7 mouse cellular contexts compared by ENCODE assay signal in genomic region chr3:122620285-122620931, GRCm38 (mm10). TPM values are rescaled to one million over a fixed set of nuclear protein-coding genes. Genes with fewer than 3 reads are reported as not detected.
DNase-seq lines count a peak whose midpoint lies in the region; ATAC-seq lines count a peak whose summit lies in the region.

No protein-coding gene starts in this region.

- H3K4me2 ChIP-seq in stomach, embryonic 14.5 days (replicated peaks; ENCODE audit: low read depth, low read length), result peak overlapping the region; percentile 82

- DNase-seq in T-cell, adult 2 months (ENCODE audit: low spot score), result peak; percentile 9
- DNase-seq in cerebellum, postnatal 25 days, result peak; percentile 34 to 35
- peak; percentile 97 for DNase-seq in heart, adult 11 months
- DNase-seq in kidney, adult 11 months, result peak; percentile 80
- peak; percentile 54 to 57 for DNase-seq in left cerebral cortex, postnatal 36 days (ENCODE audit: low spot score in 2 of 2)
- DNase-seq in midbrain, embryonic 10.5 days (ENCODE audit: low spot score), result peak; percentile 43

- under 1% methylated on average over 21 of the region's 21 CpGs for WGBS in midbrain, embryonic 10.5 days
- under 1% methylated on average over 21 of the region's 21 CpGs for WGBS in stomach, embryonic 14.5 days

- 0 out of 2 replicates have a peak, but pooled peaks cover 6% of the 10 kb centered on the region for H3K27me3 ChIP-seq in midbrain, embryonic 10.5 days (ENCODE audit: low read depth, poor library complexity, severe bottlenecking)
- H3K27me3 ChIP-seq in stomach, embryonic 14.5 days (ENCODE audit: control insufficient read depth, insufficient read depth, low read length), result no peaks in the 10 kb centered on the region

- peak overlapping the region; percentile 99 for H3K9ac ChIP-seq in stomach, embryonic 14.5 days (replicated peaks; ENCODE audit: low read depth, low read length)

- peak overlapping the region; percentile 94 for H3K4me3 ChIP-seq in midbrain, embryonic 10.5 days
- peak overlapping the region; percentile 95 for H3K4me3 ChIP-seq in stomach, embryonic 14.5 days (ENCODE audit: low read depth, low read length)

- intact Hi-C loops in left cerebral cortex, postnatal 36 days (cut with DNase I), result no loop called here

- H3K9me3 ChIP-seq in midbrain, embryonic 10.5 days (replicated peaks), result no peaks in the 10 kb centered on the region
- no peaks in the 10 kb centered on the region for H3K9me3 ChIP-seq in stomach, embryonic 14.5 days (ENCODE audit: control insufficient read depth, low read depth, low read length)

- peaks cover 34% of the 10 kb centered on the region for H3K4me1 ChIP-seq in midbrain, embryonic 10.5 days
- peaks cover 11% of the 10 kb centered on the region for H3K4me1 ChIP-seq in stomach, embryonic 14.5 days (ENCODE audit: control insufficient read depth, insufficient read depth, low read length)

- H3K27ac ChIP-seq in midbrain, embryonic 10.5 days (replicated peaks), result peak overlapping the region; percentile 100
- peak overlapping the region; percentile 99 for H3K27ac ChIP-seq in stomach, embryonic 14.5 days (ENCODE audit: low read length)

- ATAC-seq in stomach, embryonic 14.5 days (ENCODE audit: insufficient number of reproducible peaks, insufficient read depth, low FRiP score, low read depth), result peak; percentile 43

- no peaks in the 10 kb centered on the region for H3K36me3 ChIP-seq in midbrain, embryonic 10.5 days
- no peaks in the 10 kb centered on the region for H3K36me3 ChIP-seq in stomach, embryonic 14.5 days (ENCODE audit: control insufficient read depth, insufficient read depth, low read length)

RNA-seq across cellular contexts. Expression of gene Fnbp1l, which starts 0.9 kb away (rescaled TPM):
- 100 to 1,000 TPM in 1 of 2 experiments, 10 to 100 TPM in 1; 82.7 to 117 TPM for total RNA-seq in left cerebral cortex, postnatal 36 days (2021)
- polyA plus RNA-seq in midbrain, embryonic 10.5 days (2016; fragmentation: Nextera tagmentation; extraction: Ambion mirVana), result 50.5 and 62.7 TPM in 2 replicates
- 79.6 and 84.7 TPM in 2 replicates for polyA plus RNA-seq in stomach, embryonic 14.5 days (2014; fragmentation: Nextera tagmentation; extraction: Ambion mirVana)

Comparison
In these comparisons a context has a peak if more than half of its experiments do, and no peak if none do; other contexts are left out.
1. Peak in every context shown above with its lines: DNase-seq, ATAC-seq, H3K4me3 ChIP-seq and H3K27ac ChIP-seq.
2. DNase-seq: peak in every context shown above with its lines; median percentile 97 in heart, adult 11 months; 80 in kidney, adult 11 months; 56 in left cerebral cortex, postnatal 36 days; 43 in midbrain, embryonic 10.5 days; 34 in cerebellum, postnatal 25 days; 9 in T-cell, adult 2 months.